11 mouse cellular contexts compared by ENCODE assay signal in the genomic region with DNA sequence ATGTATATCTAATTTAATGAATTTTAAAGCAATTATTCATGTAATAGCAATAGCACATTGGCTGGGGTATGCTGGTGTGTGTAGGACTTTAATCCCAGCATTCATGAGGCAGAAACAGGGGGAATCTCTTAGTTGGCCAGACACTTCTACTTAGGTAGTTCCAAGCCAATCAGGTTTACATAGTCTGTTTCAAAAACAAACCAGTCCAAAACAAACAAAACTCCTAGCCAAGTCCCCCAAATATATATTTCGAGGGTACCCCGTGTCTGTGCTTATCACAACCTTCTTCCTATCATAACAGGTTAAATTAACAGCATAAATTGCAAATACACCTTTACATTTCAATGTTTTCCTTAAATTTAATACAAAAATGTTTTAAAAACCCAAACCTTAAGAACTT. TPM values are rescaled to one million over a fixed set of nuclear protein-coding genes. Genes with fewer than 3 reads are reported as not detected.
DNase-seq lines count a peak whose midpoint lies in the region; ATAC-seq and TF ChIP-seq lines count a peak whose summit lies in the region.
"Had no signal": no experiment of that assay in that cellular context is flagged by ENCODE, and none has a peak within 500 bp of the region (broad histone marks: within the 10 kb centered on the region; RNA-seq: fewer than 3 reads in every experiment).

No protein-coding gene starts in this region.

- WGBS in hindbrain, embryonic 12.5 days = 67% methylated on average over 2 of the region's 2 CpGs
- 79% methylated on average over 2 of the region's 2 CpGs for WGBS in hindbrain, embryonic 16.5 days
- WGBS in embryonic facial prominence, embryonic 13.5 days = 86% methylated on average over 2 of the region's 2 CpGs
- WGBS in liver, embryonic 14.5 days (ENCODE audit: insufficient replicate concordance) = 40% methylated on average over 2 of the region's 2 CpGs

- H3K9me3 ChIP-seq in hindbrain, embryonic 12.5 days (replicated peaks) = no peaks in the 10 kb centered on the region
- no peaks in the 10 kb centered on the region for H3K9me3 ChIP-seq in hindbrain, embryonic 16.5 days (ENCODE audit: control insufficient read depth, low read length)
- H3K9me3 ChIP-seq in E14TG2a.4 (ENCODE audit: low read length) = peaks cover 4% of the 10 kb centered on the region; the same call in 1 of the 2 replicates
- H3K9me3 ChIP-seq in embryonic facial prominence, embryonic 13.5 days = no peaks in the 10 kb centered on the region
- no peaks in the 10 kb centered on the region for H3K9me3 ChIP-seq in liver, embryonic 14.5 days (ENCODE audit: control insufficient read depth, low read length)

- no peaks in the 10 kb centered on the region for H3K27me3 ChIP-seq in hindbrain, embryonic 12.5 days
- no peaks in the 10 kb centered on the region for H3K27me3 ChIP-seq in hindbrain, embryonic 16.5 days (replicated peaks; ENCODE audit: control insufficient read depth, insufficient read depth, low read length)
- H3K27me3 ChIP-seq in E14TG2a.4 (ENCODE audit: insufficient read depth, low read length) = no peaks in the 10 kb centered on the region
- no peaks in the 10 kb centered on the region for H3K27me3 ChIP-seq in embryonic facial prominence, embryonic 13.5 days
- H3K27me3 ChIP-seq in liver, embryonic 14.5 days (ENCODE audit: control insufficient read depth, insufficient read depth, low read length) = no peaks in the 10 kb centered on the region

- H3K4me3 ChIP-seq in hindbrain, embryonic 12.5 days = no peak overlapping the region
- H3K4me3 ChIP-seq in hindbrain, embryonic 16.5 days (ENCODE audit: low read length) = no peak overlapping the region
- peak overlapping the region; percentile 99; the same call in 1 of the 2 replicates for H3K4me3 ChIP-seq in E14TG2a.4 (replicated peaks; ENCODE audit: low read length)
- no peak overlapping the region for H3K4me3 ChIP-seq in embryonic facial prominence, embryonic 13.5 days
- no peak overlapping the region for H3K4me3 ChIP-seq in liver, embryonic 14.5 days (ENCODE audit: insufficient read depth in 1 of 2, low read depth in 2 of 2, low read length in 2 of 2)

- H3K4me1 ChIP-seq in hindbrain, embryonic 12.5 days = peaks cover 12% of the 10 kb centered on the region
- H3K4me1 ChIP-seq in hindbrain, embryonic 16.5 days (ENCODE audit: control insufficient read depth, insufficient read depth, low read depth, low read length) = peaks cover 6% of the 10 kb centered on the region
- H3K4me1 ChIP-seq in E14TG2a.4 (replicated peaks; ENCODE audit: low read depth, low read length) = peaks cover 47% of the 10 kb centered on the region
- H3K4me1 ChIP-seq in embryonic facial prominence, embryonic 13.5 days = peaks cover 5% of the 10 kb centered on the region
- peaks cover 2% of the 10 kb centered on the region in 2 experiments; a peak in 3 of 4 replicates for H3K4me1 ChIP-seq in liver, embryonic 14.5 days (replicated peaks; ENCODE audit: control insufficient read depth in 2 of 2, insufficient read depth in 2 of 2, low read length in 1 of 2)

- DNase-seq in liver, embryonic 14.5 days (ENCODE audit: low read depth in 3 of 3, low spot score in 3 of 3) = no peak
- DNase-seq in kidney, adult 9 months = no peak
- DNase-seq: cerebellum, postnatal 10 days; gastrocnemius, postnatal 36 days; thymus, postnatal 25 days had no signal

- no peak for TF ChIP-seq EP300 in liver, embryonic 14.5 days (IDR thresholded peaks at IDR 0.05; ENCODE audit: low read depth)

- H3K9ac ChIP-seq in hindbrain, embryonic 12.5 days = no peak overlapping the region
- H3K9ac ChIP-seq in hindbrain, embryonic 16.5 days (ENCODE audit: low read depth, low read length) = no peak overlapping the region
- H3K9ac ChIP-seq in embryonic facial prominence, embryonic 13.5 days = no peak overlapping the region
- no peak overlapping the region for H3K9ac ChIP-seq in liver, embryonic 14.5 days (replicated peaks)

- ATAC-seq in hindbrain, embryonic 12.5 days (ENCODE audit: low FRiP score) = no peak
- ATAC-seq in hindbrain, embryonic 16.5 days = no peak
- ATAC-seq in embryonic facial prominence, embryonic 13.5 days (ENCODE audit: insufficient number of reproducible peaks, insufficient read depth, low FRiP score, low TSS enrichment, low read depth) = no peak
- ATAC-seq in liver, embryonic 14.5 days (ENCODE audit: insufficient read depth) = no peak
- ATAC-seq in CD4-positive, CD25-positive, alpha-beta regulatory T cell, adult 4 months = no peak

- TF ChIP-seq CTCF in E14TG2a.4 (conservative IDR thresholded peaks at IDR 0.05; ENCODE audit: low read length) = no peak
- TF ChIP-seq CTCF in liver, embryonic 14.5 days (IDR thresholded peaks at IDR 0.05; ENCODE audit: low read depth) = no peak

- no peaks in the 10 kb centered on the region for H3K36me3 ChIP-seq in hindbrain, embryonic 12.5 days
- no peaks in the 10 kb centered on the region for H3K36me3 ChIP-seq in hindbrain, embryonic 16.5 days (ENCODE audit: control insufficient read depth, insufficient read depth, low read length)
- peaks cover 20% of the 10 kb centered on the region for H3K36me3 ChIP-seq in E14TG2a.4 (ENCODE audit: insufficient read depth, low read length)
- no peaks in the 10 kb centered on the region for H3K36me3 ChIP-seq in embryonic facial prominence, embryonic 13.5 days
- H3K36me3 ChIP-seq in liver, embryonic 14.5 days (replicated peaks; ENCODE audit: control insufficient read depth, insufficient read depth, low read depth) = no peaks in the 10 kb centered on the region

- H3K27ac ChIP-seq in hindbrain, embryonic 12.5 days = no peak overlapping the region
- H3K27ac ChIP-seq in hindbrain, embryonic 16.5 days (ENCODE audit: low read depth, low read length) = no peak overlapping the region
- H3K27ac ChIP-seq in embryonic facial prominence, embryonic 13.5 days = no peak overlapping the region
- H3K27ac ChIP-seq in liver, embryonic 14.5 days = no peak overlapping the region

- peak overlapping the region; percentile 75; the same call in 1 of the 2 replicates for H3K4me2 ChIP-seq in hindbrain, embryonic 12.5 days (replicated peaks)
- H3K4me2 ChIP-seq in hindbrain, embryonic 16.5 days (ENCODE audit: low read length) = no peak overlapping the region; the same call in 1 of the 2 replicates
- H3K4me2 ChIP-seq in embryonic facial prominence, embryonic 13.5 days = peak overlapping the region; percentile 71; the same call in 1 of the 2 replicates
- peak overlapping the region; percentile 76 for H3K4me2 ChIP-seq in liver, embryonic 14.5 days (ENCODE audit: low read depth)

RNA-seq across cellular contexts. Expression of gene Nufip2, which starts 1.1 kb away (rescaled TPM):
- 4.8 and 5.3 TPM in 2 replicates for polyA plus RNA-seq in hindbrain, embryonic 12.5 days (2016; fragmentation: Nextera tagmentation; extraction: Ambion mirVana)
- polyA plus RNA-seq in hindbrain, embryonic 16.5 days (2015; fragmentation: Nextera tagmentation; extraction: Ambion mirVana) = 3.2 TPM in 2 replicates
- polyA plus RNA-seq in embryonic facial prominence, embryonic 13.5 days (2015; fragmentation: Nextera tagmentation; extraction: Ambion mirVana) = 5.2 and 5.9 TPM in 2 replicates
- 5.8 and 7.6 TPM in 2 replicates for polyA plus RNA-seq in liver, embryonic 14.5 days (2012; rRNA removed)
- 1.2 and 1.9 TPM in 2 replicates for polyA plus RNA-seq in liver, embryonic 14.5 days (2014; fragmentation: Nextera tagmentation; extraction: Ambion mirVana)
- polyA plus RNA-seq in CD4-positive, CD25-positive, alpha-beta regulatory T cell, adult 4 months (2017; shearing (Covaris generic)) = 10 to 100 TPM; 20.4 to 21.6 TPM

RNA-seq across cellular contexts. Expression of gene Cryba1, which starts 40.2 kb away (rescaled TPM):
- 2.8 and 3.5 TPM in 2 replicates for polyA plus RNA-seq in hindbrain, embryonic 12.5 days (2016; fragmentation: Nextera tagmentation; extraction: Ambion mirVana)
- polyA plus RNA-seq in hindbrain, embryonic 16.5 days (2015; fragmentation: Nextera tagmentation; extraction: Ambion mirVana) = 0.20 and 0.21 TPM in 2 replicates
- 1.1 TPM in 1 of 2 replicates, not detected in the other for polyA plus RNA-seq in embryonic facial prominence, embryonic 13.5 days (2015; fragmentation: Nextera tagmentation; extraction: Ambion mirVana)
- polyA plus RNA-seq in liver, embryonic 14.5 days (2012; rRNA removed) = not detected in 2 replicates
- polyA plus RNA-seq in liver, embryonic 14.5 days (2014; fragmentation: Nextera tagmentation; extraction: Ambion mirVana) = not detected in 2 replicates
- polyA plus RNA-seq in CD4-positive, CD25-positive, alpha-beta regulatory T cell, adult 4 months (2017; shearing (Covaris generic)) = not detected
- polyA plus RNA-seq: lung, postnatal 0 days had no signal
